ENCODE assay signal across 24 mouse cellular contexts in genomic region chr6:125433257-125433656, GRCm38 (mm10). TPM values are rescaled to one million over a fixed set of nuclear protein-coding genes. Genes with fewer than 3 reads are reported as not detected.
DNase-seq lines count a peak whose midpoint lies in the region; ATAC-seq and TF ChIP-seq lines count a peak whose summit lies in the region.
"Had no signal": no experiment of that assay in that cellular context is flagged by ENCODE, and none has a peak within 500 bp of the region (broad histone marks: within the 10 kb centered on the region; RNA-seq: fewer than 3 reads in every experiment).

No protein-coding gene starts in this region.

- no peaks in the 10 kb centered on the region for H3K27me3 ChIP-seq in lung, postnatal 0 days (replicated peaks; ENCODE audit: insufficient read depth, low read length)
- no peaks in the 10 kb centered on the region for H3K27me3 ChIP-seq in myocyte (ENCODE audit: control insufficient read depth, insufficient read depth, insufficient read length)
- H3K27me3 ChIP-seq in kidney, embryonic 14.5 days (ENCODE audit: control insufficient read depth, insufficient read depth, low read length), result no peaks in the 10 kb centered on the region
- H3K27me3 ChIP-seq: embryonic facial prominence, embryonic 13.5 days; forebrain, embryonic 12.5 days; hindbrain, embryonic 12.5 days; kidney, embryonic 15.5 days; limb, embryonic 15.5 days; liver, embryonic 15.5 days had no signal

- no peaks in the 10 kb centered on the region for H3K9me3 ChIP-seq in lung, postnatal 0 days (ENCODE audit: low read length)
- no peaks in the 10 kb centered on the region for H3K9me3 ChIP-seq in kidney, embryonic 14.5 days (ENCODE audit: control insufficient read depth, low read length)
- H3K9me3 ChIP-seq: embryonic facial prominence, embryonic 13.5 days; forebrain, embryonic 12.5 days; hindbrain, embryonic 12.5 days; kidney, embryonic 15.5 days; limb, embryonic 15.5 days; liver, embryonic 15.5 days had no signal

- H3ac ChIP-seq in myocyte (ENCODE audit: control insufficient read depth, insufficient read length), result no peak overlapping the region

- H3K4me2 ChIP-seq in lung, postnatal 0 days (replicated peaks; ENCODE audit: low read depth, low read length), result no peak overlapping the region
- H3K4me2 ChIP-seq in myocyte (ENCODE audit: low read depth), result peak overlapping the region; percentile 7
- H3K4me2 ChIP-seq in kidney, embryonic 14.5 days (replicated peaks; ENCODE audit: low read depth, low read length), result no peak overlapping the region
- H3K4me2 ChIP-seq: embryonic facial prominence, embryonic 13.5 days; forebrain, embryonic 12.5 days; hindbrain, embryonic 12.5 days; kidney, embryonic 15.5 days; limb, embryonic 15.5 days; liver, embryonic 15.5 days had no signal

- H3K79me2 ChIP-seq in myocyte (ENCODE audit: control insufficient read depth, insufficient read depth), result no peaks in the 10 kb centered on the region

- no peak for DNase-seq in lung, postnatal 0 days (ENCODE audit: low spot score)
- DNase-seq in lung, postnatal 4 days, result no peak
- no peak for DNase-seq in layer of hippocampus, postnatal 14 days (ENCODE audit: low spot score in 2 of 2)
- DNase-seq in urinary bladder, postnatal 36 days (ENCODE audit: low spot score in 2 of 2), result no peak
- DNase-seq: cerebellum, adult 18-20 months; cerebellum, postnatal 36 days; embryo, embryonic 11 days; gastrocnemius, postnatal 25 days; heart, adult 2 months; kidney, postnatal 4 days; thymus, postnatal 25 days had no signal

- WGBS in lung, postnatal 0 days, result 53% methylated on average over 3 of the region's 3 CpGs
- WGBS in kidney, embryonic 14.5 days, result 55% methylated on average over 3 of the region's 3 CpGs

- no peak for TF ChIP-seq POLR2A in bone marrow macrophage, adult 2 months (IDR thresholded peaks at IDR 0.05; ENCODE audit: borderline replicate concordance, low read depth, low read length)
- TF ChIP-seq POLR2A in myocyte (IDR thresholded peaks at IDR 0.05; ENCODE audit: insufficient read length, low read depth), result no peak

- no peaks in the 10 kb centered on the region for H3K4me1 ChIP-seq in lung, postnatal 0 days (ENCODE audit: insufficient read depth, low read depth, low read length)
- H3K4me1 ChIP-seq in bone marrow macrophage, adult 2 months (ENCODE audit: control insufficient read depth, insufficient read depth, low read length), result peaks cover 42% of the 10 kb centered on the region
- H3K4me1 ChIP-seq in kidney, embryonic 14.5 days (ENCODE audit: control insufficient read depth, insufficient read depth, low read length), result 0 out of 2 replicates have a peak, but pooled peaks cover 3% of the 10 kb centered on the region
- H3K4me1 ChIP-seq: forebrain, embryonic 12.5 days had no signal

- TF ChIP-seq EP300 in lung, postnatal 0 days (IDR thresholded peaks at IDR 0.05), result no peak

- no peak for TF ChIP-seq CTCF in lung, postnatal 0 days (IDR thresholded peaks at IDR 0.05)
- no peak for TF ChIP-seq CTCF in bone marrow macrophage, adult 2 months (IDR thresholded peaks at IDR 0.05; ENCODE audit: low read depth, low read length)

- ATAC-seq in lung, postnatal 0 days, result no peak
- ATAC-seq in kidney, embryonic 14.5 days (ENCODE audit: low FRiP score, low TSS enrichment), result no peak

- H3K9ac ChIP-seq in lung, postnatal 0 days (replicated peaks; ENCODE audit: low read depth), result no peak overlapping the region
- no peak overlapping the region for H3K9ac ChIP-seq in kidney, embryonic 14.5 days (ENCODE audit: low read depth, low read length)
- H3K9ac ChIP-seq: embryonic facial prominence, embryonic 13.5 days; forebrain, embryonic 12.5 days; hindbrain, embryonic 12.5 days; kidney, embryonic 15.5 days; limb, embryonic 15.5 days; liver, embryonic 15.5 days had no signal

- H3K27ac ChIP-seq in lung, postnatal 0 days (ENCODE audit: low read length), result peak overlapping the region; percentile 66
- H3K27ac ChIP-seq in bone marrow macrophage, adult 2 months (ENCODE audit: insufficient read depth, low read depth, low read length), result peak overlapping the region; percentile 37
- H3K27ac ChIP-seq in kidney, embryonic 14.5 days (ENCODE audit: low read depth, low read length), result no peak overlapping the region
- H3K27ac ChIP-seq: embryonic facial prominence, embryonic 13.5 days; forebrain, embryonic 12.5 days; heart, adult 2 months; hindbrain, embryonic 12.5 days; kidney, embryonic 15.5 days; limb, embryonic 15.5 days; liver, embryonic 15.5 days had no signal

- no peaks in the 10 kb centered on the region for H3K36me3 ChIP-seq in lung, postnatal 0 days (ENCODE audit: insufficient read depth, low read length)
- H3K36me3 ChIP-seq in myocyte (ENCODE audit: control insufficient read depth, insufficient read depth), result no peaks in the 10 kb centered on the region
- H3K36me3 ChIP-seq in kidney, embryonic 14.5 days (ENCODE audit: control insufficient read depth, insufficient read depth, low read length), result no peaks in the 10 kb centered on the region
- H3K36me3 ChIP-seq: embryonic facial prominence, embryonic 13.5 days; forebrain, embryonic 12.5 days; hindbrain, embryonic 12.5 days; kidney, embryonic 15.5 days; limb, embryonic 15.5 days; liver, embryonic 15.5 days had no signal

- H3K4me3 ChIP-seq in lung, postnatal 0 days (ENCODE audit: low read depth, low read length), result no peak overlapping the region
- no peak overlapping the region for H3K4me3 ChIP-seq in bone marrow macrophage, adult 2 months (ENCODE audit: insufficient read depth, low read length)
- H3K4me3 ChIP-seq in myocyte, result no peak overlapping the region
- H3K4me3 ChIP-seq in kidney, embryonic 14.5 days (ENCODE audit: low read length), result no peak overlapping the region
- H3K4me3 ChIP-seq: embryonic facial prominence, embryonic 13.5 days; erythroblast, embryonic 14.5 days; forebrain, embryonic 12.5 days; heart, adult 2 months; hindbrain, embryonic 12.5 days; kidney, embryonic 15.5 days; limb, embryonic 15.5 days; liver, embryonic 15.5 days had no signal

TF ChIP-seq in myocyte, 11 proteins besides CTCF, POLR2A, EP300 and RAD21:
- TF ChIP-seq CEBPB (IDR thresholded peaks at IDR 0.05; ENCODE audit: insufficient read depth, poor library complexity, severe bottlenecking) (no peak), E2F4 (IDR thresholded peaks at IDR 0.05; ENCODE audit: insufficient read depth) (no peak)

RNA-seq across cellular contexts. Expression of gene Plekhg6, which starts 52.7 kb away (rescaled TPM):
- 0.50 and 0.82 TPM in 2 replicates for polyA plus RNA-seq in lung, postnatal 0 days (2015; fragmentation: Nextera tagmentation; extraction: Ambion mirVana)
- not detected in 2 replicates for polyA plus RNA-seq in bone marrow macrophage, adult 2 months (2012; ENCODE audit: insufficient read depth, insufficient read length, missing spikeins)
- 0.14 TPM for polyA plus RNA-seq in myocyte (2012; fragmentation: generic; extraction: Trizol)
- total RNA-seq in layer of hippocampus, postnatal 14 days (2021), result not detected
- polyA plus RNA-seq in kidney, embryonic 14.5 days (2014; fragmentation: Nextera tagmentation; extraction: Ambion mirVana), result 3.8 and 6.1 TPM in 2 replicates
- total RNA-seq: gastrocnemius, postnatal 25 days; heart, postnatal 25 days; MEL had no signal
- polyA plus RNA-seq: erythroblast, embryonic 14.5 days; inflammation-experienced regulatory T-cells, adult 6 months had no signal
